Mouse (Mus musculus) embryo, embryonic 9.5 days (tissue): ENCODE data around the gene Ddhd1.

Source experiments
- DNase-seq: peaks from one replicate; pipeline ENCODE4 v3.0.0-alpha.2; 2017; ENCODE audit errors: extremely low spot score

Ddhd1 gene

GRCm38 (mm10) chr14:45657641-45658611 is at the start of gene Ddhd1:
TSS of gene Ddhd1 (minus strand) at chr14:45658143.
- DNase-seq: peak; percentile 93

DNA sequence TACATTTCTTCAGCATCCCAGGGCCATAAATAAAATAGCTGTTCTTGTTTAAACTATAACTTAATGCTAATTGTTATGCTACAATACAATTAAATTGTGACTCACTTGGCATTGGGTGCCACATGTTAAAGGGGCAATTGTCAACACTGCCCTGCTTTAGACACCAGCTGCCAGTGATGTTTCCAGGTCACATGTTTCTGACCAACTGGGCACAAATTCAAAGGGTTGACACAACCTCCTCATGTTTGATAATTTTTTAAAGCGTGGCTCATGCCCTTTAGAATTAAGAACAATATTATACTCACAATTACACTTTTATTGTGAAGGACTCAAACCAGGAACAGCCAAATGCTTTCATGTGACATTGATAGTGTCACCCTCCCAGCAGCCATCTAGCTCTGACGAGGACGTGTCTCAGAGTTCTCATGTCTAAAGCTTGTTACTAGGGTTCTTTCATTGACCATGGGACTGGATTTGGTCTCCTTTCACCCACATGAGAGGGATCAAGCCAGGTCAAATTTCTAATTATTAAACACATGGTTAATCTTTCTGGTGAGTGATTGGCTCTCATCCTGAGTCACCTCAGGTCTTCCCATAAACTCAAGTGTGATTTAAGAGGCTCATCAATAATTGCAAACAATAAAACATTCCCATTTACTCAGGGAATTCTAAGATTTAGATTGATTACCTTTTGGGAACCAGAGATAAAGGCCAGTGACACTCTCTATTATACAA is 49.4 kb upstream of the Ddhd1 start:
- DNase-seq: no peak

DNA sequence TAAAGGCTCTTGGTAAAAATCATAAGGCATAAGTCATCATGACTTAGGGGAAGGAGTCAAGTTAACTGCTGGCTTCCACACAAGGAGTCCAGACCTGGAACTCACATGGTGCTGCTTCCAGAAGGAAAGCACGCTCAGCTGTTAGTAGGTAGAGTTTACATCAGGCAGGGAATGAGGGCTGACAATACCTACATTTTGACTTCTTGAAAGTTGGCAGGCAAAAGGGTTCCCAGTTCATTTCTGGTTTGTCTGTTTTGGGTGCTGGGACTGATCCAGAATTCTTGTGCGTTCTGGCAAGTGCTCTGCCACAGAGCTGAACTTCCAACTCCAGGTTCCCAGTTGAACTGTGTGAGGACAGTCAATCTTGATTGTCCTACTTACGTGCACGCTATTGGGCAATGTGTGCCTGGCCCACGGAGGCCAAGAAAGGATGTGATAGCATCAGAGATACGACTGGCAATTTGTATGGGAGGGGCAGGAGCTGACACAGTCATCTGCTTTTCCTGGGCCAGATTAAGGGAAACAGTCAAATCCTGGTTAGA is 42.2 kb upstream of the Ddhd1 start:
- no peak for DNase-seq

- no peak for DNase-seq
Observed at GRCm38 (mm10) chr14:45698867-45699266, 40.9 kb upstream of the Ddhd1 start.

GRCm38 (mm10) chr14:45696098-45696497 is 38.2 kb upstream of the Ddhd1 start:
- no peak for DNase-seq

DNA sequence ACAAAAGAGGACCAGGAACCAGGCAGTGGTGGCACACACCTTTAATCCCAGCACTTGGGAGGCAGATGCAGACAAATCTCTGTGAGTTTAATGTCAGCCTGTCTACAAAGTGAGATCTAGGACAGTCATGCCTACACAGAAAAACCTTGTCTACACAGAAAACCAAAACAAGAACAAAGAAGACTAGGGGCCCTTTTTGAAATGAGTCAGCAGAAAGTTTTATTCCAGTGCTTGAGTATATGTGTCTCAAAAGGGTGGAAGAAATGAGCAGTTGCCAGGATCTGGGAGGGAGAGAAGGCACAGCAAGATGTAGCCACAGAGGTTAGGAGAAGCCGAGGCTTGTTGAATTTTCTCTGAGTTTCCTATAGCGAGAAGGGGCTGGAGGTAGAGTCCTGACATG is 35.9 kb upstream of the Ddhd1 start:
- no peak for DNase-seq

- peak; percentile 75 for DNase-seq
Observed at GRCm38 (mm10) chr14:45690520-45691246, 32.7 kb upstream of the Ddhd1 start.

GRCm38 (mm10) chr14:45685313-45685712 is 27.4 kb upstream of the Ddhd1 start:
- no peak for DNase-seq

GRCm38 (mm10) chr14:45676722-45677121 is 18.8 kb upstream of the Ddhd1 start:
- no peak for DNase-seq

DNA sequence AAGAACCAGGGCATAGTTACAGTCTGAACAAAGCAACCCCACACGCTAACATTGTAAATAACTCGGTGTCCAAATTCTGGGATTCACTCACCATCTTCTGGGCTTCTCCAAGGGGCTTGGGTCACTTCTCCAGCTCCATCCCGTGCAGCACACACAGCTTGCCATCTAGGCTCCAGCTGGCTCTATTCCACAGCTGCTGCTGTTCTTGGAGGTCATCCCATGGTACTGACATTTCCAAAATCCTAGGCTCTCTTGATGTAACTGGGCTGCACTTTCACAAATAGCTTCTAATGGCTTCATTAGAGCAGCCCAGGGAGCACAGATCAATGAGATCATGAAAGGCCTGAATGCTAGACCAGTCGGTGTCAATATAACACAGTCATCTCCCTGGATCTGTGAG is 10.4 kb upstream of the Ddhd1 start:
- no peak for DNase-seq

- DNase-seq: no peak
Observed at GRCm38 (mm10) chr14:45667231-45667630, 9.3 kb upstream of the Ddhd1 start.

DNA sequence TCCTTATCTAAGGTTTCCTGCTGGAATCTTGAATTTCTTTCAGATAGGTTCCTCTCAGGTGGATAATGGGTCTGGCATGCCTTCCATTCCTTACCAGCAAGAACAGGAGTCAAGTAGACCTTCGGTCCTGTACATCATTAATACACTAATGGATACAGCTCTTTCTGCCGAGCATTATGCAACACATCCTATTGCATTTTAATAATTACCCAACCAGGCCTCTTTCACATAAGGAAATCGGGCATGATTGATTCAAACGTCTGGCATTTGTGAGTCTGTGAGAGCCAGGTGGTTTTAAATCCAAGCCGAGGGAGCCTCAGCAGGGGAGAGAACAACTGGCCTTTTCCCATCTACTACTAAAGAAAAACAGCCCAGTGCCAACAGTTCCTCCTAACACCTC is 3.6 kb upstream of the Ddhd1 start:
- DNase-seq: no peak

DNA sequence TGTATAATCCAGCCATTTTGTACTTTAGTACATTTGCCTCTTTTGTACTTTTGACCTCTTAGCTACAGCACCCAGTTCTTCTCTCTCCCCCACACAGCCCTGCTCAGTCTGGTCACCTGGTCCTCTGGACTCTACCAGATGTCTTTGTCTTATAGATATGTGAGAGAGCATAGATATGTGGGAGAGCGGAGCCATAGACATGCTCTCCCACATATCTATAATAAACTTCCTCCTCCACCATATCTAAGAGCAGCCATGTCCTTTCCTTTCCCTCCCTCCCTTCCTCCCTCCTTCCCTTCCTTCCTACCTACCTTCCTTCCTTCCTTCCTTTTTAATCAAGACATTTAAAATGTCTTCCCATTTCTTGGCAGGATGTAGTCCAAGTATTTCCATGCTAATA is 2.4 kb upstream of the Ddhd1 start:
- no peak for DNase-seq

GRCm38 (mm10) chr14:45656831-45657640 is 907 bp downstream of the Ddhd1 start:
- DNase-seq: peak; percentile 73

- DNase-seq: no peak
Observed at GRCm38 (mm10) chr14:45654876-45655416, 3.0 kb downstream of the Ddhd1 start.

- DNase-seq: no peak
Observed at GRCm38 (mm10) chr14:45653756-45654155, 4.2 kb downstream of the Ddhd1 start.

DNA sequence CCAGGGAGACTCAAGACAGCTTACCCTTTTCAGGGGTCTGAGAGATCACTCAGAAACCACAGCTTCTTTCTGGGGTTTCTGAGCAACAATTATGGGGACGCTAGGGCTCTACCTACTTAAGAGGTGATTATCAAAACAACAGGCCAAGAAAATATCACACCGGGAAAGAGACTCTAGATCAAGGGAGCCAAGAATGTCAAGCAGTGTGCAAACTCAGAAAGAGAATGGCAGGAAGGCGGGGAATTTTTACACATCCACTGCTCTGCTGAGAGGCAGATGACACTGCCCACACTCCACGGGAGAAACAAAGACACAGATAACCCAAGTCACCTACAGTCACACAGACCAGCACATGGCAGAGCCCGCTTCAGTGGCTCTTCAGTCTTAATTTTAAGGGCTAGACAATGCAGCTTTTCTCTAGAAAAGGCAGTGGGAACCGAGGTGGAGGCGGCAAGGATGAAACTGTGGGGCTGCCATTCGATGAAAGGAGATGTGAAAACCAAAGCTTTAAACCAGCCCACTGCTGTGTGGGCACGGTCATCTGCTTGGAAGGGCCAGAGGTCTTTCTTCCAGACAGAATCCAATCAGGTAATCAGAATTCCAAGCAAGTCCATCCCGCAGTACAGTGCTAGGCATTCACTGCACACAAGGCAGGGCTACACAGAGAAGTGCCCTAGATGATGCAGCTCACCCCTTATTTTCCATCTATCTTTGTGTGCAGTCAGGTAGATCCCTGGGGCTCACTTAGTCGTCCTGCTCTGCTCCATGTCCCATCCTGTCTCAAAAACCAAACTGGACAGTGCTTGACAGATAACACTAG is 8.7 kb downstream of the Ddhd1 start:
- DNase-seq: no peak

DNA sequence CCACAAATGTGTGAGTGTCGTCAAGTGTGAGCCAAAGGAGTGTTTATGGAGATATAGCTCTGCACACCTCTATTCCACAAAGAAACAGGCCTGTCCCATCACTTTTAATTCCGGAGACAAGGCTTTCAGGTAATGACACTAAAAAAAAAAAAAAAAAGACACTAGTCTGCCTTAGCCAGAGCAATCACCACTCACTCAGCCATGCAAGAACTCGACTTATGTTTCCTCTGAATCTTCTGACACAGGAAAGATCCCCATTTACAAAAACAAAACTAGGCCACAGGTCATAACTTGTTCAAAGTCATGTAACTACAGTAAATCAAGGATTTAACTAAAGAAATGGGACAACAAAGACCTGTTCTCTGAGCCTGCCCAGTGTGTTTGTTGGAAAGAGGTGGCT is 9.8 kb downstream of the Ddhd1 start:
- DNase-seq: no peak

DNA sequence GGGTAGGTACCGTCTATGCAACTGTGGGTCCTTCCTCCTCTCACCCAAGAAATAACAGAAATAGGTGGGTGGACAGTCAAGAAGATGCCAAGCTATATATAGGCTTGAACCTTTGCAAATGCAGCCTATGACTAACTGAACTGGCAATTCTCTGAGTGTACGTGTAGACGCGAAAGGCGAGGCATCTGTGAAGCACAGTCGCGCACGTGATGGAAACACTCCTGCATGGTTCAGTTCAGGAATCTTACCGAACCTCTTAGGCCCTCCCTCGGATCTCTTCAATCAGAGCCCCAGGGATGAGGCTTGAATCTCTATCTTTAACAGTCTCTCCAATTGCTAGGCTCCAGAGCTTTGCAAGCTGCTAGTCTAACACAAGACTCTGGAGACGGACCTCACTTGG is 10.3 kb downstream of the Ddhd1 start:
- no peak for DNase-seq

DNA sequence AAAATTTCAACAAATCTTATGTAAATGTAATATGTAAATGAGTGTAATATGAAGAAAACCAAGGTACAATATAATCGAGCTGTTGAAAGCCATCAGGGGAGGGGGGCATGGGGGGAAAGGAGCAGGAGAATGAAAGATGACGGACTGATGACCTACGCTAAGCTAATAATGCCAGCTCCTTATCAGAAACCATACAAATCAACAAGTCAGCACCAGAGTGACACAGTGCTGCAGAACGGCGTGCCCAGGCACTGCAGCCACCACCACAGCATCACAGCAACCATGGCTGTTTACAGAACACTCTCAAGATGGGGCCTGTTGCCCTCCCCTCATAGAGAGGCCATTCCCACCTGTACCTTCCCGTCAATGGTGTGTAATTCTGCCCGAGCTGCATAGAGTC is 10.8 kb downstream of the Ddhd1 start:
- DNase-seq: no peak
